Mouse (Mus musculus) fibroblast of lung, adult 2 months (primary cell): ENCODE results near the gene Ntsr2.
"Not testable (repeated sequence)": the region's sequence is repeated elsewhere in the genome, so short reads cannot be mapped to it uniquely, and the experiment has no call there.

ENCODE experiments used
- DNase-seq: peaks from one replicate; pipeline ENCODE4 v3.0.0-alpha.2; 2011; ENCODE audit warnings: low read depth

Ntsr2 gene

DNA sequence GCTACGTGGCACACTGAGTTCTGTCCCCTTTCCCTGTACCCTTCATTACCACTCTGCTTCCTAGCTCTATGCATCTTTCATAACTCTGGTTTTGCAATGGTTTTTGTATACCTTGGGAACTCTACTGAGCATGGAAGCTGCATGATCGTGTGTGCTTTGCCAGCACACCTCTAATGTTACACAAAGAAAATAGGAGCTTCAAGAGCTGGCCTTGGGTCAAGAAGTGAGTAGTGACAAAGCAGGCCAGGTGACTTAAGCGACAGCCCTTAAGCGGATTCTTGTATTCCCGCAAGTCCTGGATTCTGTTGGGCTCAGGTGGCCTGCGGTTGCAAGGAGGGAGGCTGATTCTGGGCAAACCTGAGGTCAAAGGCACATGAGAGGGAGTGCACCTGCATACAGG, 4.9 kb upstream of the Ntsr2 start:
- no peak for DNase-seq

DNA sequence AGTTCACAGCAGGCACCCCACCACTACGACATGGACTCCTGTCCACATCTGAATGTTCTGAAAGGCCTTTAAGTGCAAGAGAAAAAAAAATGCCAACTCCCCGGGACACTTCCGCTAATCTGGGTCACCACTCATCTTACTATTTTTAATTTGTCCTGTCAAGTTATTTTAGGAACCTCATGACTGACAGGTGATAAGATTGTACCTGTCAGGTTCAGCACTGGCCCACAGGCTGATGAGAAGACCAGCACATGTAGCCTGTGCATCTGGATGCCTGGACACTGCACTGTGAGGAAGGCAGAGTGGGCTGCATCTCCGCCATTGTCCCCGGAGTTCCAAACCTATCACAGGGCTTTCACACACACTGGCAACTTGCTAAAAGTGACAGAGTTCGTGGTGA, 3.4 kb upstream of the Ntsr2 start:
- DNase-seq = no peak

DNA sequence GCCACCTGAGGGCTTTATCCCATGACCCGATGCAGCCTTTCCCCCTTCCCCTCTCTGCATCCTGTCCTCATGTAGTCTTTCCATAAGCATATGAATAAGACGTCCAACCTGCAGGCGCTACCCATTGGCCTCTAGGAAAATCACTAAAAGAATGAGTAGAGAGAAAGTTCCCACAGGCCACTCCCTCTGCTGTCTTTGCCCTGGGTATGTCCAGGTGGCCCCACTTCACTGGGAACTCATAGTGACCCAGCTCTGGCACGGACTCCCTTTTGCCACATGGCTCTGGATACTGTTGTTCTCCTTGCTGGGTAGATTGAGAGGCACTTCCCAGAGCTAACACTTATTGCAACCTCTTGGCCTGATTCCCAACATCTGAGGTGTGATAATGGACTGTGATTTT, 2.4 kb downstream of the Ntsr2 start:
- no peak for DNase-seq

DNA sequence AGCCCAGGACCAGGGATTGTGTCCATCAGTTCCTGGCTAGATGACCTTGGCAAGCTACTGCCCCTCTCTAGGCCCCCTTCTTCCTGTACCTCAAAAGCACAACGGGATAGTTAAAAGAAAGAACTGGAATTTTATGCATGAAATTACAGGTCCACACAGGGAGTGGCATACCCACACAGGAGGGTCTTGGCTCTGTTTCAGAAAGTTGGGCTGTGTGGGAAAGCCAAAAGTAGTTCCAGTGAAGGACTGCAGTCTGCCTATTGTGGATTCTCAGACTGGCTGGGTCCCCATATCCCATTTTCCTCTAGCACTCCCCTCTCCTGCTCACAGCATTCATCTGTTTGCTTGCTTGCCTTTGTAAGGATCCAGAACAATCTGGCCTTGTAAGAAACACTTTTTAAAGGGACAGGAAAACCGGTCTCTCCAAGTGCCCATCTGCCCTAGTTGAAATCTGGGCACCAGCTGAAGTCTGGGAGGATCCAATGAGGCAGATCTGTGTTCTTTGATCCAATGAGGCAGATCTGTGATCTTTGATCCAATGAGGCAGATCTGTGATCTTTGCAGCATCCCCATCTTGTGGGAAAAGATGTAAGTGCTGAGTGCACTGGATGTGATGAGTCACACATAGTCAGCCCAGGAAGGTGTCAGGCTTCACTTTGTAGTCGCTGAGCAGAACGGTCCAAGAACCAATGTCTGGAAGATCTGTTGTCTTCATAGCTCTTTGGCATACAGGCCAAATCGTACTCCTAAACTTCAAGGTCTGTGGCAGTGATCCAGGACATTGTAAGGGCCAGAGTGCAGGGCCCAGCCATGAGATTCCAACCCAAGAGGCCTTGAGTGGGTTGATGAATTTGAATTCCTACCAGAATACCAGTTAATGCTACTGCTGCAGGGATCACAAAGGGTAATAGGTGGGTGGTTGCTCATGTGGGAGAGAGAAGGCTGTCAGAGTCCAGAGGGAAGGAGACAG, 4.0 kb downstream of the Ntsr2 start:
- no peak for DNase-seq

DNA sequence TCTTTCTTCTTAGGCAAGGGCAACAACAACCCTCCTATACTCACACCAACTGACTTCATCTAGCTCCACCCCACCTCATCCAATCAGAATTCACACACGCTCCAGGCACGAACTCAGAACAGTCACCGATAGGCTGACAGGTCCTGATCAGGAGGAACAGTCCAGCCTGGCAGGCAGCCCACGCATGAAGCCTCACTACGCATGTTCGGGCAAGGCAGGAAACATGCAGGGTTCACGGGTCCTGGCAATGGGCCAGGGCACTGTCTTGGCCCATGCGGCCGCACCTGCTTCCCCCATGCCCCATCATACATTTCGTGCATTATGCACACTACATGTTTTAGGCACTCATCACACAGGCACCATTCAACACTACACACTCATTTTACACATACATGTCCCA, 8.3 kb downstream of the Ntsr2 start:
- DNase-seq = no peak

DNA sequence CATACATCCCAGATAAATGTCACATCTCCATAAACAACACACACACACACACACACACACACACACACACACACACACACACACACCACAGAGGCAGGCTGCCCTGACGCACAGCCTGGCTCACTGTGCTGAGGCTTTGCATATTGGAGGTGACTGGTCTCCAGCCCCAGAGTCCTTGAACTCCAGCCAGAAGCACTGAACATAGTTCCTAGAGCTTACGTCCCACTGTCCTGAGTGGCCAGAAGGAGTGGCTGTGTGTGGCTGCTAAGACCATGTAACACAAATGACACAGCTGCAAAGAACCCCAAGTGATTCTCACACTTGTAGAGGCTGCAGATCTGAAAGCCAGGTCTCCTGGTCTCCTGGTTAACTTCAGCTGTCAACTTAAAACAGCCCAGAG, 8.8 kb downstream of the Ntsr2 start:
- DNase-seq = no peak

DNA sequence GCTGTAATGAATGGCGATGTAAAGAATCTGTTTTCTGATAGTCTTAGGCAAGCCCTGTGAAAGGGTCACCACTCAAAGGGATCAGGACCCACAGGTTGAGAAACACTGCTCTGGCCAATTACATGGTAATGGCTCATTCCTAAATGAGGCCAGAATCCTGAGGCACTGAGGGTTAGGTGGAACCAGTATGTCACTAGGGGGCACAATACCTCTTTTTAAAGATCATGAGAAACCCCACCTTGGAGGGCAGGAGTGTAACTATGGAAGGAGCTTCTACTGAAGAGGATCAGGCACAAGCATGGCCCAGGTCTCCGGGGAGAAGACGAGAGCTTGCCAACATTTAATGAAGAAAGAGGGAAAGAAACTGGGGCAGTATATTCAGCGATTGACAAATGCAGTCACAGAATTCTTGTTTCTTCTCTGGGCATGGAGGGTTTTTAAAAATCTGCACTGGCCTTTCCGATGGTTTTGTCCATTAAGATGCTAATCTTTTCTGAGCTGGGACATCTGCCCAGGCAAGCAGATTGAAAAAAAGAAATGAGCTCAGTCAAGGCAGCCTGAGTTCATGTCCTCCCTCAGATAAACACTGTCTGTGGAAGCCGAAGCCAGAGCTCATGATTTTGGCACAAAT, 9.9 kb downstream of the Ntsr2 start:
- DNase-seq = no peak

DNA sequence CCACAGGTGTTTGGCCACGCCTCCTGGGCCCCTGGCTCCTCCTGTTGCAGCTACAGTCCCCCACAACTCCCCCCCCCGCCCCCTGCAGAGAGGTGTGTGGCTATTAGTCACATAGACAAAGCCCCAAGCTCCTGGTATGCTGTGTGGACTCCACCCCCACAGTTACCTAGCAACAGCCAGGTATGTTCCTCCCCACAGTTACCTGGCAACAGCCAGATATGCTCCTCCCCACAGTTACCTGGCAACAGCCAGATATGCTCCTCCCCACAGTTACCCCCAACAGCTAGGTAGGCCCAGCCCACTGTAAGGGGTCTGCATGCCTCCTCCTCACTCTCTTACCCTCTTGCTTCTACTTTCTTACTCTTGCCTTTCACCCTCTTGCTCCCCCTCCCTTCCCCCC, 11.8 kb downstream of the Ntsr2 start:
- no peak for DNase-seq

DNA sequence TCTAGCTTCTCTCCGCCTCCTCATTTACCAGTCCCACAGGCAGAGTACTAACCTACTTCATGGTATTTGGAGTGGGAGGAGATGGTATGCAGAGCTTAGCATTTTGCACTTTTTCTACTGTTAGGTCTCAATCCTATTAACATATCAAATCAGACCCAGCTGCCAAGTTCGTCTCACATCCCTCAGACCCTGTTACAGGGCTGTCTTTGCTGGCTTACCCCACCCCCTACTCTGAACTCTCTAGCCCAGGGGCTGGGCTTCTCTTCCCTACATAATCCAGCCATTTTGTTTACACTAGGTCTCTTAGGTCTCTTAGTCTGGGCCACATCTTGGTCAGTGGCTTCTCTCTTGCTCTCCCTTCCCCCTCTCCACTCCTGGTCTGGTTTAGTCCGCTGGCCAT, 16.0 kb downstream of the Ntsr2 start:
- no peak for DNase-seq

DNA sequence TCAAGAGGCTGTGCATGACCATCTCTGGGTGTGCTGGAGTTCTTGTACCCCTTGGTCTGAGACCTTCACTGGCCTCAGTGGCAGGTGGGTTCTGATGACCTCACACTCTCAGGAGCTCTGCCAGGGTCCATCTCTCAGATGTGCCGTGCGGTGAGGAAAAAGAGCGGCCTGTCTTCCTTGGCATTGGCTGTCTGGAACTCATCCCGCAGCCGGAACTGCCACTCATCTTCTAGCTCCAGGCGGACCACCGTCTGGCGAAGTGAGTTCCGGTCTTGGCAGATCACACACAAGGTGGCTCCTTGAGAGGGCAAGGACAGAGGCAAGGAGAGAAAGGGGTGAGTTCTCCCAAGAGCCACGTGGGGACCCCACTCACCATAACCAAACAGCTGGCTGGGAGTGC, 19.1 kb downstream of the Ntsr2 start:
- DNase-seq = no peak

DNA sequence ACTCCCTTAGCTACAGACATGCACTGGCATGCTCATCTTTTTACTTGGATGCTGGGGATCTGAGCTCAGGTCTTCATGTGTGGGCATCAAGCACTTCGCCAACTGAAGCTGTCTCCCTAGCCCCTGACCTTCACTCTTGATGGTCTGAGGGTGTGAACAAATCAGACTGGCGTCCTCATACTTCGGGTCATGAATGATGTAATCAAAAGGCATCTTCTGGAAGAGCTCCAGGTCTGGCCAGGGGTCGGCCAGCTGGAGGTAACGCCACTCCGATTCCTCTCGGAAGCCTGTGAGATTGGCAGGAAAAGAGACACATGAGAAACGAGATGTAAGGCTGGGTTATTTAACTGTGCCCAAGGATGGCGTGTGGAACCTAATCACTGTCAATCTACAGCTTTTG, 37.4 kb downstream of the Ntsr2 start:
- no peak for DNase-seq

DNA sequence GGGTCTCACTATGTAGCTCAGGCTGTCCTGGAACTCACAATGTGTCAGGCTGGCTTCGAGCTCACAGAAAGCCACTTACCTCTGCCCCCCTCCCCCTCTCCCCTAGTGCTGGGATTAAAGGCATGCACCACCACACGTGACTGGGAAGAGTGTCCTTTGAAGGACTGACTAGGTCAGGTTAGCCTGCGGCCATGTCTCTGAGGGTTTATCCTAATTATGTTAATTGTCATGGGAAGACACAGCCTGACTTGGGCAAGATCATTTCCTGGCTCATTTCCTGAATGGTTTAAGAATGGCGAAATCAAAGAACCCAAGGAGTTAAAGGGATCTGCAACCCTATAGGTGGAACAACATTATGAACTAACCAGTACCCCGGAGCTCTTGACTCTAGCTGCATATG, 41.6 kb downstream of the Ntsr2 start:
- DNase-seq = no peak

DNA sequence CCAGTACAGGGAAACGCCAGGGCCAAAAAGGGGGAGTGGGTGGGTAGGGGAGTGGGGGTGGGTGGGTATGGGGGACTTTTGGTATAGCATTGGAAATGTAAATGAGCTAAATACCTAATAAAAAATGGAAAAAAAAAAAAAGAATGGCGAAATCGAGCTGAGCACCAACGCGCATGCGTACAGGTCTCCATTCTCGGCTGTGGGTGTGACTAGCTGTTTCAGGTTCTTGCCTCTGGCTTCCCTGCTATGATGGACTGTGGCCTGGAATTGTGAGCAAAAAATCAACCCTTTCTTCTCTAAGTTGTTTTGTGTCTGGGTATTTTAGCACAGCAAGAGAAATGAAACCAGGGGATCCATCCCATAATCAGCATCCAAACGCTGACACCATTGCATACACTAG, 42.1 kb downstream of the Ntsr2 start:
- DNase-seq = not testable (repeated sequence)

DNA sequence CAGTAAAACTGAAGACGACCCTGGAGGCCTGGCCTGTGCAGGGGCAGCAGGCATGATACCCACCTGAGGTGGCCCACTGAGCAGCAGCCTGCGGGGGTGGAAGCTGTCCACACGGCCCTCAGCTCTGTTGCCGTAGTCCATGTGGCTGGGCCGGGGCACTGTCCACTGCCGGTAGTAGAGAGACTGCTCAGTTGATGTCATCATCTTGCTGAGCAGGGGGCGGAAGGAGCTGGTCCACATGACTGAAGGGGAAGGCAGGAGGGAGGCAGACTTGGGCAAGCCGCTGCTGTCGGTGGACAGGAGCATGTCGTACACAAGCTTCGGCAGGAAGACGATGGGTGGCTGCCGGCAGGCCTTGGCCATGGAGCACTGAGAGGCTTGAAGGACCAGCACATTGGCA, 43.0 kb downstream of the Ntsr2 start:
- DNase-seq = no peak

DNA sequence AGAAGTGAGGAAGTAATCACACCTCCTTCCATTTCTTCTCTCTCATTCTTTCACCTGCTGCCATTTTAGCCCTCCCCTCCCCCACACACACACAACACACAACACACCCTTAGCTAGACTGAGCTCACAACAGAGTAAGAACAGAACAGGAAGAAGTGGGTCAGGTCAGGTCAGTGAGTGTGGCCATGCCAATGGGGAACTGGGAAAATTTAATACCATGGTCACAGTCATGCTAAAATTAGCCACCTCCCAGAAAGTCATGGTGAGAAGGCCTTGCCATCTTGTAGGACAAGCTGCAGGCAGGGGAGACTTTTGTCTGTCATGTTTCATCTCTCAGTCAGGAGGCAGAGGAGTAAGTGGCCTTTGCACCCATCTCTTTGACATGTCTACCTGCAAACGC, 45.5 kb downstream of the Ntsr2 start:
- DNase-seq = no peak
